Mouse (Mus musculus) C2C12 (cell line): Measurements from ENCODE around the gene Dtd1. TPM values are rescaled to one million over a fixed set of nuclear protein-coding genes. Genes with fewer than 3 reads are reported as not detected.

Source experiments
- H3K27me3 ChIP-seq: one replicate; pipeline ENCODE4 v1.6.1; 2011; ENCODE audit not compliant: control insufficient read depth, insufficient read depth, insufficient read length
- H3K36me3 ChIP-seq: one replicate; pipeline ENCODE4 v1.6.1; 2011; ENCODE audit not compliant: control insufficient read depth, insufficient read depth
- H3K4me3 ChIP-seq: one replicate; pipeline ENCODE4 v1.5.1; 2011; ENCODE audit warnings: mild to moderate bottlenecking, control low read depth; ENCODE audit not compliant: poor library complexity, insufficient read depth, severe bottlenecking
- H3K79me2 ChIP-seq: one replicate; pipeline ENCODE4 v1.6.1; 2011; ENCODE audit not compliant: control insufficient read depth, insufficient read depth
- H3K79me3 ChIP-seq: one replicate; pipeline ENCODE4 v1.6.1; 2011; ENCODE audit warnings: low read depth, control low read depth
- H3ac ChIP-seq: one replicate; pipeline ENCODE3; 2011; ENCODE audit warnings: low read depth; ENCODE audit not compliant: control insufficient read depth, insufficient read length
- CEBPB ChIP-seq: IDR thresholded peaks from one replicate; pipeline ENCODE4 v1.6.1; 2011; ENCODE audit warnings: low read depth, mild to moderate bottlenecking, control low read depth, moderate library complexity
- CTCF ChIP-seq: IDR thresholded peaks from one replicate; pipeline ENCODE4 v1.5.1; 2011; ENCODE audit not compliant: control insufficient read depth, insufficient read depth, insufficient read length
- FOSL1 ChIP-seq: IDR thresholded peaks from one replicate; pipeline ENCODE4 v1.8.0; 2011; ENCODE audit warnings: mild to moderate bottlenecking, low read length; ENCODE audit not compliant: poor library complexity, insufficient read depth, severe bottlenecking
- MAX ChIP-seq: IDR thresholded peaks from one replicate; pipeline ENCODE4 v1.6.1; 2011; ENCODE audit warnings: mild to moderate bottlenecking, control low read depth
- MYOD1 ChIP-seq: IDR thresholded peaks from one replicate; pipeline ENCODE4 v1.6.1; 2011; ENCODE audit warnings: low read depth; ENCODE audit not compliant: control insufficient read depth, insufficient read length
- MYOG ChIP-seq: IDR thresholded peaks from one replicate; pipeline ENCODE4 v1.6.1; 2011; ENCODE audit not compliant: control insufficient read depth, insufficient read length; ENCODE audit errors: extremely low read depth
- USF1 ChIP-seq: IDR thresholded peaks from one replicate; pipeline ENCODE4 v1.6.1; 2011; ENCODE audit warnings: low read depth, mild to moderate bottlenecking, control low read depth, moderate library complexity
- polyA plus RNA-seq: library from polyadenylated mRNA; unstranded; fragments of >200 nt; fragmentation: generic; extraction: Trizol; gene quantifications from one replicate; pipeline ENCODE4 v1.2.1, GENCODE M21; 2012; ENCODE audit warnings: missing spikeins

Gene Dtd1
- polyA plus RNA-seq, 1 experiment: 7.1 TPM

GRCm38 (mm10) chr2:144637204-144637603 is 37.5 kb downstream of the Dtd1 start:
- no peaks in the 10 kb centered on the region for H3K36me3 ChIP-seq
- H3K79me3 ChIP-seq: no peaks in the 10 kb centered on the region
- no peaks in the 10 kb centered on the region for H3K27me3 ChIP-seq
- no peak overlapping the region for H3K4me3 ChIP-seq
- H3K79me2 ChIP-seq: no peaks in the 10 kb centered on the region
- no peak for TF ChIP-seq USF1
- TF ChIP-seq MYOG: no peak
- no peak for TF ChIP-seq CTCF
- no peak for TF ChIP-seq CEBPB
- TF ChIP-seq FOSL1: no peak
- no peak for TF ChIP-seq MYOD1
- TF ChIP-seq MAX: no peak
- no peak overlapping the region for H3ac ChIP-seq

GRCm38 (mm10) chr2:144637671-144638395 is 38.1 kb downstream of the Dtd1 start:
- no peaks in the 10 kb centered on the region for H3K27me3 ChIP-seq
- H3K36me3 ChIP-seq: no peaks in the 10 kb centered on the region
- no peak for TF ChIP-seq MYOD1
- TF ChIP-seq MAX: no peak
- TF ChIP-seq CTCF: no peak
- TF ChIP-seq FOSL1: no peak
- TF ChIP-seq MYOG: no peak
- no peak for TF ChIP-seq CEBPB
- TF ChIP-seq USF1: no peak
- no peaks in the 10 kb centered on the region for H3K79me3 ChIP-seq
- no peak overlapping the region for H3K4me3 ChIP-seq
- no peaks in the 10 kb centered on the region for H3K79me2 ChIP-seq
- H3ac ChIP-seq: no peak overlapping the region

GRCm38 (mm10) chr2:144638719-144639118 is 39.0 kb downstream of the Dtd1 start:
- H3K36me3 ChIP-seq: no peaks in the 10 kb centered on the region
- H3K4me3 ChIP-seq: no peak overlapping the region
- no peaks in the 10 kb centered on the region for H3K79me3 ChIP-seq
- no peak overlapping the region for H3ac ChIP-seq
- no peaks in the 10 kb centered on the region for H3K79me2 ChIP-seq
- H3K27me3 ChIP-seq: no peaks in the 10 kb centered on the region
- TF ChIP-seq CTCF (no peak), USF1 (no peak), CEBPB (no peak), MYOD1 (no peak), MYOG (no peak), FOSL1 (no peak), MAX (no peak)

- Histone ChIP-seq H3K79me2 (no peaks in the 10 kb centered on the region), H3K36me3 (no peaks in the 10 kb centered on the region), H3K79me3 (no peaks in the 10 kb centered on the region), H3K4me3 (no peak overlapping the region), H3ac (no peak overlapping the region), H3K27me3 (no peaks in the 10 kb centered on the region)
- no peak for TF ChIP-seq MYOG
- TF ChIP-seq CTCF: no peak
- TF ChIP-seq CEBPB: no peak
- TF ChIP-seq USF1: no peak
- no peak for TF ChIP-seq FOSL1
- no peak for TF ChIP-seq MAX
- TF ChIP-seq MYOD1: no peak
These were observed 40.4 kb downstream of the Dtd1 start for GRCm38 (mm10) chr2:144640101-144640500.

- H3K4me3 ChIP-seq: no peak overlapping the region
These were observed 42.3 kb downstream of the Dtd1 start for GRCm38 (mm10) chr2:144641991-144642390.

GRCm38 (mm10) chr2:144646360-144646759 is 46.7 kb downstream of the Dtd1 start:
- H3K79me2 ChIP-seq: no peaks in the 10 kb centered on the region
- no peaks in the 10 kb centered on the region for H3K79me3 ChIP-seq
- H3ac ChIP-seq: no peak overlapping the region
- no peaks in the 10 kb centered on the region for H3K27me3 ChIP-seq
- H3K36me3 ChIP-seq: no peaks in the 10 kb centered on the region
- no peak overlapping the region for H3K4me3 ChIP-seq
- TF ChIP-seq USF1 (no peak), FOSL1 (no peak), MYOG (no peak), MYOD1 (no peak), MAX (no peak), CTCF (no peak), CEBPB (no peak)

More at GRCm38 (mm10) chr2:144641991-144642390, 42.3 kb downstream of the Dtd1 start:
- Histone ChIP-seq H3K36me3 (no peaks in the 10 kb centered on the region), H3K27me3 (no peaks in the 10 kb centered on the region), H3K79me2 (no peaks in the 10 kb centered on the region), H3K79me3 (no peaks in the 10 kb centered on the region), H3ac (no peak overlapping the region)
- TF ChIP-seq FOSL1 (no peak), MYOD1 (no peak), USF1 (no peak), CEBPB (no peak), CTCF (no peak), MAX (no peak), MYOG (no peak)
